Mouse (Mus musculus) thymus, postnatal 14 days (tissue): Measurements from ENCODE around the gene Ranbp9.

Experiments
- DNase-seq: peaks from one replicate; pipeline ENCODE4 v3.0.0; 2021

Gene Ranbp9

GRCm38 (mm10) chr13:43356346-43357125 is 124.5 kb downstream of the Ranbp9 start:
- no peak for DNase-seq

GRCm38 (mm10) chr13:43354362-43354761 is 126.7 kb downstream of the Ranbp9 start:
- no peak for DNase-seq

- no peak for DNase-seq
Measured at GRCm38 (mm10) chr13:43353356-43353755, 127.7 kb downstream of the Ranbp9 start.
